Mouse (Mus musculus): ENCODE data around the gene Mamstr. TPM values are rescaled to one million over a fixed set of nuclear protein-coding genes. Genes with fewer than 3 reads are reported as not detected.
"Not testable (repeated sequence)": the region's sequence is repeated elsewhere in the genome, so short reads cannot be mapped to it uniquely, and the experiment has no call there.

The Mamstr gene
- polyA plus RNA-seq, 1 experiment from 2014 or later = 5.4 TPM

DNA sequence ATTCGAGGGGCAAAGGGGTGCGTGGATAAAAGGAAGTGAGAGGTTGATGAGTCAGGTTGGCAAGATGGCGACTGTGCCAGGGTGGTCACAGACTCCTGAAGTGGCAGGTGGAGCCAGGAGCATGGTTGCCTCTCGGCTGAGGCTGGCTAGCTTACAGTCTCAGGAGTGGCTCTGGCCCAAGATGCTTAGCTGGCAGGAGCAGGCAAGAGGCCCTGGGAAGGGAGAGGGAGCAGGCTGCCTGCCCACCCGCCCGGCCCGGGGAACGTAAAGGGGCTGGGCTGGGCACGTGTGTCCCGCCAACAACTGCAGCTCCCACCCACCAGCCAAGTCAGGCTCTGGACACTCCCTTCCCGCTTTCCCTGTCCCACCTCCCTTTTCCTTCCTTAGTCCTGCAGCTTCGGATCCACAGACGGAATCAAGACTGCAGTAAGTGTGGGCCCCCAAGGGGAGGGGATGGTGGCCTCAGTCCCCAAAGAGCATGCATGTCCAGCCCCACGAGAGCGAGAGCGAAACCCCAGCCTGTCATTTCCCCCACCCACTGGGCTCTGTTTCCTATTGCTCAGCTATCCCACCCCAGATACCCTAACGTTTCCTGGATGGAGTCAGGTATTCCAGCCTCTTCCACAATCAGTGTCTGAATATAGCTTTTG lies 1.7 kb downstream of the Mamstr start:
- Histone ChIP-seq H3K4me1 (replicated peaks) (peaks cover 65% of the 10 kb centered on the region), H3K27me3 (replicated peaks) (no peaks in the 10 kb centered on the region; the same call in 1 of the 2 replicates), H3K4me3 (no peak overlapping the region), H3K27ac (ENCODE audit: poor library complexity, severe bottlenecking) (peak overlapping the region; percentile 24; the same call in 1 of the 2 replicates), H3K9me3 (replicated peaks) (no peaks in the 10 kb centered on the region), H3K9ac (peak overlapping the region; percentile 60), H3K4me2 (peak overlapping the region; percentile 80), H3K36me3 (peaks cover 16% of the 10 kb centered on the region)
- WGBS = 54% methylated on average over 17 of the region's 17 CpGs
- ATAC-seq (ENCODE audit: insufficient number of reproducible peaks, low FRiP score) = no peak; the same call in 1 of the 2 replicates

DNA sequence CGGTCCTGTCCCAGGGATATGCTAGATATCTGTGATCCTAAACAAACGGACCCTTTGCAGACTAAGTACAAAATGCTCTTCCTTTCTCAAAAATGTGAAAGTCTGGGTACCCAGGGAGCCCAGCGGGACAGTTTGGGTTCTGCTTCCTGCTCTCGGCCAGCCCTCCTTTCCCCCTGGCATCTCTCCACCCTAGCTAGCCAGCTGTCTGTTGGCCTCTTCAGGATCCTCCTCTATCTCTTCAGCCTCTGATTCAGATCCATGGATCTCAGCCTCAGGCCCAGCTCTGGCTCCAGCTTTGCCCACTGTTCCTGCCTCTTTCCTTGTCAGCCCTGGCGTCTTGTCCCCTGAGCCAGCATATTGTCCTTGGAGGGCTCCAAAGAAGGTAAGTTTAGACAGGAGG lies 2.3 kb downstream of the Mamstr start:
- no peaks in the 10 kb centered on the region; the same call in 1 of the 2 replicates for H3K27me3 ChIP-seq (replicated peaks)
- no peak for ATAC-seq (ENCODE audit: insufficient number of reproducible peaks, low FRiP score)
- peak overlapping the region; percentile 80 for H3K4me2 ChIP-seq
- peaks cover 10% of the 10 kb centered on the region for H3K36me3 ChIP-seq
- peak overlapping the region; percentile 74; the same call in 1 of the 2 replicates for H3K9ac ChIP-seq
- WGBS = 64% methylated on average over 5 of the region's 5 CpGs
- no peak overlapping the region for H3K4me3 ChIP-seq
- no peak overlapping the region for H3K27ac ChIP-seq (ENCODE audit: poor library complexity, severe bottlenecking)
- H3K9me3 ChIP-seq (replicated peaks) = no peaks in the 10 kb centered on the region
- peaks cover 64% of the 10 kb centered on the region for H3K4me1 ChIP-seq (replicated peaks)

DNA sequence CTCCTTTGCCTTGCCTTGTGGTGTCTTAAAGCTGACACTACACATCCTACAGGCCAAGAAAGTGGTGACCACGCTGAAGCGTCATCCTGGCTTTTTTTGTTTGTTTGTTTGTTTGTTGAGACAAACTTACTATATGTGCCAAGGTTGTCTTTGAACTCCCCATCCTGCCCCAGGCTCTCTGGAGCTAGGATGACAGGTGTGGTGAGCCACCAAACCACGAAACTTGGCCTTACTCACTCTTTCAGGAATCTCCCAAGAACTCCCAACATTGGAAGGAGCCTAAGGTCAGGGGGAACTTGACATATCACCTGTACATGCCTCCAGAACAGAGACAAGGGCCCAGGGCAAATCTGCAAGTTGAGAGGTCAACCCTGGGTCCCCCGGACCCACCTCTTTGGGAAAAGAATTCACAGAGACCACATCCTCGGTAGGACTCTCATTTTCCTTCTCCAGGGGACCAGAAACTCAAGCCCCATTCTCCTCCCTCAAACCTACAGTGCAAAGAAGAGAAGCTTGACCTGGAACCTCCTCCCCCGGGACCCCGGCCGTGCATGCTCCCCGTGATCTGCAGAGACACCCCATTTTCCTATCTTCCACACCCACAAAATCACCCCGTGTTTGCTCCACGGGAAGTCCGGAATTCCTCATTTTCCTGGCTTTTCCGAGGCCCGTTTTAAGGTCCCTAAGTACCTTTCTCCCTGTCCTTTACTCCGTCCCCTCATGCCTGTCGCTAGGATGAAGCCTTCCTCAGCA lies 2.9 kb downstream of the Mamstr start:
- 47% methylated on average over 16 of the region's 16 CpGs for whole genome bisulfite sequencing
- peak overlapping the region; percentile 74 for H3K9ac ChIP-seq
- H3K27me3 ChIP-seq (replicated peaks) = no peaks in the 10 kb centered on the region; the same call in 1 of the 2 replicates
- peak overlapping the region; percentile 49 for H3K4me3 ChIP-seq
- H3K4me1 ChIP-seq (replicated peaks) = peaks cover 63% of the 10 kb centered on the region
- no peaks in the 10 kb centered on the region for H3K9me3 ChIP-seq (replicated peaks)
- peaks cover 5% of the 10 kb centered on the region for H3K36me3 ChIP-seq
- peak overlapping the region; percentile 45; the same call in 1 of the 2 replicates for H3K27ac ChIP-seq (ENCODE audit: poor library complexity, severe bottlenecking)
- peak overlapping the region; percentile 80 for H3K4me2 ChIP-seq
- no peak for ATAC-seq (ENCODE audit: insufficient number of reproducible peaks, low FRiP score)

DNA sequence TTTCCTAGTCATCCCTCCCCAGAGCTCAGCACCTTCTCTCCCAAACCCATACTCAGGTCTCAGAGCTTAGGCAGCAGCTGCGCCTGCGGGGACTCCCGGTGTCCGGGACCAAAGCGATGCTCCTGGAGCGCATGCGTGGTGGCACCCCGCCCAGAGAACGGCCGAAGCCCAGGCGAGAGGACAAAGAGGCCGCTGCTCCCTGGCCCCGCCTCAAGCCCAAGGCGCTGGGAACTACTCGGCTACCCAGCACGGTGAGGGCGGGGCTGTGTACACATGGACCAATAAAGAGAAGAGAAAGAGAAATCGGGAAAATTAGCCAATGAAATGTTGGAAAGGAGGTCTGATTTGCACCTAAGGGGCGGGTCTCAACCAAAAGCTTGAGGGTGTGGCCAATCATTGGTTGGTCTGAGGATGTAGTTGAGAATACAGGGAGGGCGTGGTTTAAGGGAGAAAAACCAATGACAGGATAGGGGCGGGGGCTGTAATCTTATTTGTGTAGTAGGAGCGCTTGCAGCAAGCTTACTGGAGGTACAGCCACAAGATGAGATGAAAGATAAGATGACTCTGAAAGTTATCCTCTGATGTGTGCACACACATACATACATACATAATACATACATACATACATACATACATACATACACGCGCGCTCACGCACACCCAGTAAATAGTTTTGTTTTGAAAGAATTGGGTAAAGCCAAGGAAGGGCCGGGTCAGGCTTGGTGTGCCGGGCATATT lies 3.8 kb downstream of the Mamstr start:
- H3K36me3 ChIP-seq = peaks cover 3% of the 10 kb centered on the region; the same call in 1 of the 2 replicates
- 9% methylated on average over 28 of the region's 28 CpGs for WGBS
- peak overlapping the region; percentile 80 for H3K4me2 ChIP-seq
- no peaks in the 10 kb centered on the region for H3K9me3 ChIP-seq (replicated peaks)
- peaks cover 53% of the 10 kb centered on the region for H3K4me1 ChIP-seq (replicated peaks)
- H3K9ac ChIP-seq = peak overlapping the region; percentile 74
- peak overlapping the region; percentile 49 for H3K4me3 ChIP-seq
- peak overlapping the region; percentile 57; the same call in 1 of the 2 replicates for H3K27ac ChIP-seq (ENCODE audit: poor library complexity, severe bottlenecking)
- no peaks in the 10 kb centered on the region; the same call in 1 of the 2 replicates for H3K27me3 ChIP-seq (replicated peaks)
- ATAC-seq (ENCODE audit: insufficient number of reproducible peaks, low FRiP score) = peak; percentile 90

DNA sequence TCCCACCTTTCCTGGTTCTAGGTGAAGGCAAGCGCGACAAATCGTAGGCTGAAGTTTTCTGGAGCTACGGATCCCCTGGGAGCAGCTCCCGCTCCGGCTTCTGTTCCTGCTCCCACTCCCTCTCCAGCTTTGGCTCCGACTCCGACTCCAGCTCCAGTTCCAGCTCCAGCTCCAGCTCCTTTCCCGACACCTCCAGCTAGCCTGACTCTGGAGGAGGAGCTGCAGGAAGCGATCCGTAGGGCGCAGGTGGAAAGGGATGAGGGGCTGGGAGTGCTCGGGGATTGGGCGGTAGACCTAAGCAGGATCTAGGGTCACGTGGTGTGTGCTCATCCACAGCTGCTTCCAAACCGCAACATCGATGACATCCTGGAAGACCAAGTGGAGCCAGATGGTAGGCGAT lies 4.4 kb downstream of the Mamstr start:
- peaks cover 3% of the 10 kb centered on the region; the same call in 1 of the 2 replicates for H3K36me3 ChIP-seq
- H3K27ac ChIP-seq (ENCODE audit: poor library complexity, severe bottlenecking) = peak overlapping the region; percentile 57; the same call in 1 of the 2 replicates
- H3K27me3 ChIP-seq (replicated peaks) = no peaks in the 10 kb centered on the region; the same call in 1 of the 2 replicates
- WGBS = 14% methylated on average over 18 of the region's 18 CpGs
- no peak for ATAC-seq (ENCODE audit: insufficient number of reproducible peaks, low FRiP score)
- peaks cover 49% of the 10 kb centered on the region for H3K4me1 ChIP-seq (replicated peaks)
- H3K4me2 ChIP-seq = peak overlapping the region; percentile 80
- peak overlapping the region; percentile 49 for H3K4me3 ChIP-seq
- H3K9ac ChIP-seq = peak overlapping the region; percentile 28; the same call in 1 of the 2 replicates
- H3K9me3 ChIP-seq (replicated peaks) = no peaks in the 10 kb centered on the region

DNA sequence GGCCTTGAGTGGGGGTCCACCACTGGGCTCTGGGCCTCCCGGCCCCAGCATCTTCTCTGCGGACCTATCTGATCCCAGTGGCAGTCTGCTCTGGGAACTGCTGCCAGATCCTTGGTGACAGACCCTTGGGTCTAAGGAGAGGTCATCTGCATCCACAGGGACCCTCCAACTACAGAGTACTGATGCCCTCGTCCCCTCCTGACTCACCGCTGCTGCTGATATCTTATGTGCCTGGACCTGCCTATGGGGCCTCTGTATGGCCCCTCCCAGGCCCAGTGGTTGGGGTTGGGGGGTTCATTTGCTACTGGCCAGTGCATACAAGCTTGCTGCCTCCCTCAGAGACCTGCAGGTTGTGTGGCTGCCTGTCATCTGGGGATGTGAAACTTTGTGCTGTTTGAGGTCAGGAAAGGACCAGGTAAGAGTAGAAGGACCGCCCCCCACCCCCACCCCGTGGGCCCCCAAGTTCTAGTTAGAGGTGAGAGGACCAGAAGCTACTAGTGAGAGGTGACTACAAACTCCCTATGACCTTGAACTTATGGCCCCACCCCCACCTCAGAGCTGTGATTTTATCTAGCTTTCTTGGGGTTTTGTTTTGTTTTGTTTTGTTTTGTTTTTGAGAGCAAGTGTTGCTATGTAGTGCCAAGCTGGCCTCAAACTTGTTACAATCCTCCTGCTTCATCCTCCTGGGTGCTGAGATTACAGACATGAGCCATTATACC lies 5.3 kb downstream of the Mamstr start:
- H3K9me3 ChIP-seq (replicated peaks) = no peaks in the 10 kb centered on the region
- no peak overlapping the region for H3K4me3 ChIP-seq
- peak overlapping the region; percentile 33; the same call in 1 of the 2 replicates for H3K9ac ChIP-seq
- 73% methylated on average over 6 of the region's 6 CpGs for WGBS
- H3K36me3 ChIP-seq = peaks cover 3% of the 10 kb centered on the region; the same call in 1 of the 2 replicates
- peaks cover 49% of the 10 kb centered on the region for H3K4me1 ChIP-seq (replicated peaks)
- ATAC-seq (ENCODE audit: insufficient number of reproducible peaks, low FRiP score) = no peak
- no peaks in the 10 kb centered on the region; the same call in 1 of the 2 replicates for H3K27me3 ChIP-seq (replicated peaks)
- no peak overlapping the region for H3K27ac ChIP-seq (ENCODE audit: poor library complexity, severe bottlenecking)
- H3K4me2 ChIP-seq = peak overlapping the region; percentile 80

DNA sequence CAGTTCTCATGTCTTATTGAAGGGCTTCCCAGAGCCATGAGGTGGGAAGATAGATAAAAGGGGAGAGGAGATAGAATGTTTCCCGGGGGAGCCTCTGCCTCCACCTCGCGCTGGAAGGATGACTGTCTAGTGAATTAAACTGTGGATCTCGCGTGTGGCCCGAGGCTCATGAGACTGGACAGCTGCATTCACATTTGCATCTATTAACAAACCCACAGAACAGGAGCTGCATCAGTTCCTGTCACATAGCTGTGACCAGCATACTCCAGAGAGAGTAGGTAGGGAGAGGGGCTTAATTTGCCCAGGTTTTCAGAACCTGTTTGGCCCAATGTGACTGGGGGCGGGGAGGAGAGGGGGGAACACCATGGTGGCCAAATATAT lies 5.8 kb downstream of the Mamstr start:
- no peak overlapping the region for H3K4me2 ChIP-seq
- peaks cover 3% of the 10 kb centered on the region; the same call in 1 of the 2 replicates for H3K36me3 ChIP-seq
- H3K4me1 ChIP-seq (replicated peaks) = peaks cover 48% of the 10 kb centered on the region
- H3K9ac ChIP-seq = no peak overlapping the region
- WGBS = 74% methylated on average over 7 of the region's 7 CpGs
- no peaks in the 10 kb centered on the region for H3K27me3 ChIP-seq (replicated peaks)
- H3K27ac ChIP-seq (ENCODE audit: poor library complexity, severe bottlenecking) = no peak overlapping the region
- no peak for ATAC-seq (ENCODE audit: insufficient number of reproducible peaks, low FRiP score)
- no peaks in the 10 kb centered on the region for H3K9me3 ChIP-seq (replicated peaks)
- no peak overlapping the region for H3K4me3 ChIP-seq

DNA sequence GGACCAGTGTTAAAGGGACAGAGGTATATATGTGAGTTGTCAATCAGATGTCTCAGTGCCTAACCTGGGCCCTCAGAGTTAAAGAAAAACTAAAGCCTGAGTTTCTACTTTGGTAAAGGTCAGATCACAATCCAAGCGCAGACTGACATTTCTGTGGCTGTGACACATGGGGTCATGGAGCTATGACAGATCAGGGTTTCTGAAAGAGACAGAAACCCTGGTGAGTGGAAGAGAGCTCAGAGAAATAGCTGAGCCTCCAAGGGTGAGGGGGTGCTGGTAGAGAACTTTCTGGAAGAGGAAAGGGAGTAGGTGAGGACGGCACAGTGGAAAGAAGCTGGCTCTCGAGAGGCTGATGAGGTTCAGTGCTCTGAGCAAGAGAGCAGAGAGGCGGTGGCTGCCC lies 6.9 kb downstream of the Mamstr start:
- no peaks in the 10 kb centered on the region for H3K27me3 ChIP-seq (replicated peaks)
- WGBS = 70% methylated on average over 4 of the region's 4 CpGs
- no peak overlapping the region for H3K27ac ChIP-seq (ENCODE audit: poor library complexity, severe bottlenecking)
- H3K4me3 ChIP-seq = no peak overlapping the region
- no peak overlapping the region for H3K4me2 ChIP-seq
- no peaks in the 10 kb centered on the region for H3K9me3 ChIP-seq (replicated peaks)
- H3K9ac ChIP-seq = no peak overlapping the region
- no peak for ATAC-seq (ENCODE audit: insufficient number of reproducible peaks, low FRiP score)
- H3K36me3 ChIP-seq = peaks cover 3% of the 10 kb centered on the region; the same call in 1 of the 2 replicates
- H3K4me1 ChIP-seq (replicated peaks) = peaks cover 37% of the 10 kb centered on the region

DNA sequence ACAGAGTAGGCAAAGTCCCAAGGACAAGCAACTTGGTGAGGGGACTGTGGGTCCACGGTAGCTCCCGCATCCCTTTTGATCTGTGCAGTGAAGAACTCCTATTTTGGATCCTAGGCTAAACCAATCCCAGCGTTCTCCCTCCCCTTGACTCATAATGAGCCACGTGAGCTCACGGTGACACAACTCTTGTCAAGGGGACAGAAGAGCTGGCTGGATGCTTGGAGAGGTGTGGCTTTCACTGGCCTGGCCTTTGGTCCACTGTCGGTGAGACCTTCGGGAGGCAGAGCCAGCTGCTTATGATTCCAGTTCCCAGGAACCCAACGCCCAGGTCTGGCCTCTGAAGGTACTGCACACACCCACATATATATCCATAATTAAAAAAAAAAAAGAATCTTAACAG lies 9.6 kb downstream of the Mamstr start:
- H3K4me1 ChIP-seq (replicated peaks) = peaks cover 21% of the 10 kb centered on the region
- no peaks in the 10 kb centered on the region for H3K27me3 ChIP-seq (replicated peaks)
- H3K9me3 ChIP-seq (replicated peaks) = no peaks in the 10 kb centered on the region
- H3K9ac ChIP-seq = no peak overlapping the region
- H3K4me2 ChIP-seq = peak overlapping the region; percentile 5; the same call in 1 of the 2 replicates
- 41% methylated on average over 8 of the region's 8 CpGs for WGBS
- H3K27ac ChIP-seq (ENCODE audit: poor library complexity, severe bottlenecking) = peak overlapping the region; percentile 74
- ATAC-seq (ENCODE audit: insufficient number of reproducible peaks, low FRiP score) = no peak
- no peak overlapping the region for H3K4me3 ChIP-seq
- H3K36me3 ChIP-seq = peaks cover 3% of the 10 kb centered on the region; the same call in 1 of the 2 replicates

DNA sequence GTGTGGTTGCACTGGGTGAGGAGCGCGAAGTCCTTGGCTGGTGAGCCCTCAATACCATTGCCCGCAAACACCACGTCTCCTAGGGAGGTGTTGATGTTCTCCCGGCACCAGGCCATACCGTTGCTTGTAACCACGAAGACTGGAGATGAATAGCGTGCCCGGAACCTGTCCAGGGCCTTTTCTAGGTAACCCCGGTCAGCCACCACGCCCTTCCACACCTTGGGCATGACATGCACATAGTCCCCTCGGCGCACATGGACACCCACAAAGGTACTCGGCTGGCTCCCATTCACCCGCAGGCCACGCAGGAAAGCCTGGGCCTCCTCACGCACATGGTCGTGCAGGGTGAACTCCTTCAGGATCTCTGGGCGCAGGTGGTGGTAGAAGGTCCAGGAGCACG lies 10.7 kb downstream of the Mamstr start:
- not testable (repeated sequence) for H3K9me3 ChIP-seq (replicated peaks); ATAC-seq (ENCODE audit: insufficient number of reproducible peaks, low FRiP score); H3K27ac ChIP-seq (ENCODE audit: poor library complexity, severe bottlenecking); H3K4me2 ChIP-seq; H3K27me3 ChIP-seq (replicated peaks); H3K36me3 ChIP-seq; H3K9ac ChIP-seq; H3K4me3 ChIP-seq
- 90% methylated on average over 20 of the region's 20 CpGs for WGBS
- peaks cover 18% of the 10 kb centered on the region for H3K4me1 ChIP-seq (replicated peaks)

Measured in heart, embryonic 12.5 days (tissue).